Mouse (Mus musculus): Measurements from ENCODE around the gene Pola1.

DNA sequence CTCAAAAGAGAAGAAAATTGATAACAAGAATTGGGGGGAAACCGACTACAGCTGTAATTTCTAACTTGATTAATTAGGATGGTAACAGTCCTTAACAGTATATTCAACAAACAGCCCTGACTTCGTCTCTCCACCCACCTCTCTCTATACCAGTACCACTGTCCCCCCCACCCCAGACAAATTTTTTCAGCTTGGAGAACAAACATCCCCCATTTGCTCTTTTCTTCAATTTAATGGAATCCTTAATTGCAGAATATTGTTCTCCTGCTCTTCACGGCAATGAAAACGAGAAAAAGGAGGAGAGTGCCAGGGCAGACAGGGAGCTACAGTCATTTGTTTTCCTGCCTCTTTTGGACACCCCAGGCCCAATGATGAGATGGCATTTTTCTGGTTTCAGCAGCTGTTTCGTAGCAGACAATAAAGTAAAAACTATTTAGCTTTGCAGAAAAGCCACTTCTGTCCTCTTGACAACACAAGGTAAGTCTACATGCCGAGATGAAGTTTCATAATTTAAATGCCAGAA, 202.2 kb downstream of the Pola1 start:
- TF ChIP-seq CTCF (IDR thresholded peaks at IDR 0.05) (no peak), EP300 (IDR thresholded peaks at IDR 0.05) (no peak)
